Mouse (Mus musculus) CH12.LX (cell line): ENCODE results near the gene Gm4871. TPM values are rescaled to one million over a fixed set of nuclear protein-coding genes. Genes with fewer than 3 reads are reported as not detected.
A peak's percentile ranks its signal among the peaks of the same experiment; 100 is the strongest.

Experiments used
- DNase-seq: peaks from one replicate; pipeline ENCODE4 v3.0.0-alpha.2; 2013; ENCODE audit errors: extremely low read depth
- H3K27ac ChIP-seq: 2 replicates; pipeline ENCODE4 v1.5.1; 2012; ENCODE audit warnings: low read depth, mild to moderate bottlenecking, control low read depth, moderate library complexity; ENCODE audit not compliant: insufficient read depth
- H3K27me3 ChIP-seq: replicated peaks from 2 replicates; pipeline ENCODE3; 2012; ENCODE audit warnings: inconsistent platforms
- H3K36me3 ChIP-seq, 2 experiments: replicated peaks in 1 of 2; 2 replicates each; pipeline versions ENCODE3 to v1.6.1; 2012; ENCODE audit warnings: inconsistent platforms in 1 of 2, low read length in 1 of 2, mild to moderate bottlenecking in 1 of 2, mixed read lengths in 1 of 2, moderate library complexity in 1 of 2; ENCODE audit not compliant: control insufficient read depth in 1 of 2, insufficient read depth in 1 of 2
- H3K4me1 ChIP-seq, 2 experiments: 2 replicates each; pipeline ENCODE4 v1.6.1; 2012; ENCODE audit warnings: inconsistent platforms in 1 of 2, moderate library complexity in 1 of 2; ENCODE audit not compliant: insufficient read depth in 2 of 2, control insufficient read depth in 1 of 2
- H3K4me2 ChIP-seq: 2 replicates; pipeline ENCODE4 v1.6.1; 2012; ENCODE audit warnings: low read depth, mild to moderate bottlenecking, control low read depth; ENCODE audit not compliant: poor library complexity, insufficient read depth, severe bottlenecking
- H3K4me3 ChIP-seq, 3 experiments: fragments of 150-350 bp in 1 of 3; sonication (generic) in 1 of 3; replicated peaks in 1 of 3; 2 replicates each; pipeline versions ENCODE3 to v1.5.1; 2011 to 2012; ENCODE audit warnings: low read depth in 2 of 3, low read length in 2 of 3, mild to moderate bottlenecking in 2 of 3, moderate library complexity in 2 of 3, control low read depth in 1 of 3, improper control_type of control experiment in 1 of 3, inconsistent platforms in 1 of 3, mixed read lengths in 1 of 3; ENCODE audit not compliant: poor library complexity in 1 of 3
- H3K79me2 ChIP-seq: replicated peaks from 2 replicates; pipeline ENCODE4 v1.6.1; 2012; ENCODE audit warnings: mild to moderate bottlenecking, moderate library complexity; ENCODE audit not compliant: control insufficient read depth, poor library complexity, insufficient read depth, severe bottlenecking; ENCODE audit errors: extremely low read depth
- H3K9ac ChIP-seq: 2 replicates; pipeline ENCODE4 v1.6.1; 2012; ENCODE audit warnings: low read depth, mild to moderate bottlenecking, control low read depth, moderate library complexity; ENCODE audit not compliant: insufficient read depth
- H3K9me3 ChIP-seq: replicated peaks from 2 replicates; pipeline ENCODE3; 2012; ENCODE audit warnings: low read length, inconsistent platforms, mixed read lengths
- CHD2 ChIP-seq: IDR thresholded peaks from 2 replicates; pipeline ENCODE4 v1.6.1; 2011; ENCODE audit warnings: low read length, improper control_type of control experiment
- CTCF ChIP-seq, 2 experiments: IDR thresholded peaks in 1 of 2; conservative IDR thresholded peaks in 1 of 2; 2 replicates each; pipeline ENCODE4 v1.5.1; 2011 to 2012; ENCODE audit warnings: low read depth in 2 of 2, low read length in 2 of 2, improper control_type of control experiment in 1 of 2, inconsistent platforms in 1 of 2, mild to moderate bottlenecking in 1 of 2, moderate library complexity in 1 of 2
- ELF1 ChIP-seq: IDR thresholded peaks from 2 replicates; pipeline ENCODE4 v1.6.1; 2014; ENCODE audit warnings: low read depth, mild to moderate bottlenecking, inconsistent platforms, low read length, improper control_type of control experiment
- EP300 ChIP-seq: IDR thresholded peaks from 2 replicates; pipeline ENCODE4 v1.6.1; 2011; ENCODE audit warnings: low read length, improper control_type of control experiment
- ETS1 ChIP-seq: conservative IDR thresholded peaks from 2 replicates; pipeline ENCODE4 v1.6.1; 2012; ENCODE audit warnings: low read depth, mild to moderate bottlenecking, inconsistent platforms, low read length, improper control_type of control experiment, moderate library complexity
- GABPA ChIP-seq: IDR thresholded peaks from 2 replicates; pipeline ENCODE4 v1.6.1; 2012; ENCODE audit warnings: low read depth, low read length, improper control_type of control experiment, inconsistent platforms; ENCODE audit not compliant: insufficient replicate concordance
- JUND ChIP-seq: conservative IDR thresholded peaks from 2 replicates; pipeline ENCODE4 v1.6.1; 2011; ENCODE audit warnings: low read depth, low read length, improper control_type of control experiment
- KAT2A ChIP-seq: IDR thresholded peaks from 2 replicates; pipeline ENCODE4 v1.6.1; 2012; ENCODE audit warnings: low read length, improper control_type of control experiment, inconsistent platforms; ENCODE audit not compliant: insufficient replicate concordance
- MAFK ChIP-seq: IDR thresholded peaks from 2 replicates; pipeline ENCODE4 v1.6.1; 2011; ENCODE audit warnings: low read length, improper control_type of control experiment; ENCODE audit not compliant: insufficient replicate concordance
- NELFE ChIP-seq: IDR thresholded peaks from 2 replicates; pipeline ENCODE4 v1.6.1; 2011; ENCODE audit warnings: low read depth, low read length, improper control_type of control experiment
- RAD21 ChIP-seq: IDR thresholded peaks from 2 replicates; pipeline ENCODE4 v1.6.1; 2011; ENCODE audit warnings: low read depth, mild to moderate bottlenecking, low read length, improper control_type of control experiment, moderate library complexity
- RCOR1 ChIP-seq: conservative IDR thresholded peaks from 2 replicates; pipeline ENCODE4 v1.6.1; 2012; ENCODE audit warnings: low read depth, mild to moderate bottlenecking, inconsistent platforms, low read length, improper control_type of control experiment
- SIN3A ChIP-seq: IDR thresholded peaks from 2 replicates; pipeline ENCODE4 v1.6.1; 2012; ENCODE audit warnings: low read length, improper control_type of control experiment, inconsistent platforms
- SMC3 ChIP-seq: IDR thresholded peaks from 2 replicates; pipeline ENCODE4 v1.6.1; 2011; ENCODE audit warnings: low read depth, low read length, improper control_type of control experiment
- TBP ChIP-seq: conservative IDR thresholded peaks from 2 replicates; pipeline ENCODE4 v1.6.1; 2011; ENCODE audit warnings: low read depth, low read length, improper control_type of control experiment
- TCF12 ChIP-seq: IDR thresholded peaks from 2 replicates; pipeline ENCODE4 v1.6.1; 2014; ENCODE audit warnings: low read depth, mild to moderate bottlenecking, inconsistent platforms, low read length, improper control_type of control experiment
- dilution Hi-C: fragments of 300-500 bp; cut with MboI; formaldehyde crosslinking; loops from 2 replicates; pipeline ENCODE4 v1.14.3; 2020; ENCODE audit warnings: low sequenced_read_pairs; ENCODE audit not compliant: extremely low pct_unique_long_range_greater_than_20kb, extremely low pct_ligation_motif_present
- in situ Hi-C: fragments of 300-500 bp; cut with MboI; formaldehyde crosslinking; loops from 3 replicates; pipeline ENCODE4 v1.14.3; 2019; ENCODE audit warnings: low sequenced_read_pairs, low pct_ligation_motif_present, low pct_unique_long_range_greater_than_20kb, mixed read lengths
- polyA plus RNA-seq: library from polyadenylated mRNA; unstranded; fragments of >175 nt; gene quantifications from 2 replicates; pipeline ENCODE4 v1.2.1, GENCODE M21; 2012; ENCODE audit warnings: low read depth; ENCODE audit not compliant: insufficient read length
- total RNA-seq, 2 experiments: library from RNA; depleted of rRNA; stranded (reverse); fragments of 300-350 nt in 1 of 2; fragments of >200 nt in 1 of 2; gene quantifications; 2 replicates each; pipeline ENCODE4 v1.2.3; 2012 to 2014

Gm4871 gene
- total and polyA plus RNA-seq, 3 experiments: not detected

DNA sequence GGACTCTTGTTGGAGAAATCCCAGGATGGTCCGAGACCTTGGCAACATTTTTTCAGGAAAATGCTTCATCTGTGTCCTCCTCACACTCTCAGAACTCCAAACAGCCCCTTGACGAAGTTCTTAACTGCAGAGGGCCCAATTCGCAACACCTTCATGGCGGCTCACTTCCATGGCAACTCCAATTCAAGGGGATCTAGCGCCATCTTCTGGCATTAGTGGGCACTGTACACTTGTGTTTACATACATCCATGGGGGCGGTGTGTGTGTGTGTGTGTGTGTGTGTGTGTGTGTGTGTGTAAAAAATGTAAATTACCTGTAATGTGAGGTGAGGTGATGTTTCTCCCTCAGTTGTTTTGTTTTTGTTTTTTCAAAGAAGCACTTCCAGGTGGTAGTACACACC lies 38.8 kb upstream of the Gm4871 start:
- Histone ChIP-seq H3K9ac (no peak overlapping the region), H3K36me3 (no peaks in the 10 kb centered on the region), H3K27me3 (no peaks in the 10 kb centered on the region), H3K4me3 (no peak overlapping the region), H3K79me2 (no peaks in the 10 kb centered on the region), H3K4me2 (no peak overlapping the region), H3K4me1 (no peaks in the 10 kb centered on the region), H3K9me3 (no peaks in the 10 kb centered on the region), H3K27ac (no peak overlapping the region)
- in situ Hi-C loops: no loop called here
- peak; percentile 38 for DNase-seq
- dilution Hi-C loops: no loop called here
- TF ChIP-seq RAD21 (peak; percentile 51), MAFK (no peak), CTCF (conservative IDR thresholded peaks at IDR 0.05 in 1 of 2, IDR thresholded peaks at IDR 0.05 in 1 of 2; ENCODE audit: low read depth in 2 of 2, low read length in 2 of 2) (peak in 1 of 2 experiments; percentile 62; a peak in 2 of 4 replicates)

DNA sequence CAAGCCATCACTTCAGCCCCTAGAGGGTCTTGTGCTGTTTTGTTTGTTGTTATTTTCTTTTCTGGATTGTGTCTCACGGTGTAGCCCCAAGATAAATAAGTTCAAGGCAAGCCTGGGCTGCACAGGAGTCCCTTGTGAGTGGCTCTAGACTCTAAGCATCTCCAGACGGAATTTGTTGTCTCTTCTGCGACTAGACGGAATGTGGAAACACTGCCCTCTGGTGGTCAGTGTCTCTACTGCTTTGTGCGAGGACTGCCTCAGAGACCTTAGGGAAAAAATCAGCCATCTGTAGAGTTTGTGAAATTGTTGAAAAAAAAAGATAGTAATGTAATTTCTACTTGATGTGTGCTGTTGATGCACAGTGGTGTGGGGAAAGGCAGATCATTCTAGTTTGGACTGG lies 37.2 kb upstream of the Gm4871 start:
- Histone ChIP-seq H3K4me2 (no peak overlapping the region), H3K4me3 (no peak overlapping the region), H3K4me1 (no peaks in the 10 kb centered on the region), H3K36me3 (no peaks in the 10 kb centered on the region), H3K27ac (no peak overlapping the region), H3K79me2 (no peaks in the 10 kb centered on the region), H3K27me3 (peaks cover 2% of the 10 kb centered on the region), H3K9ac (no peak overlapping the region), H3K9me3 (no peaks in the 10 kb centered on the region)
- dilution Hi-C loops: no loop called here
- DNase-seq: peak; percentile 77
- TF ChIP-seq ELF1: no peak
- TF ChIP-seq GABPA: no peak
- peak; percentile 59 for TF ChIP-seq SMC3
- TF ChIP-seq CHD2: no peak
- peak; percentile 20; the same call in 1 of the 2 replicates for TF ChIP-seq NELFE
- no peak for TF ChIP-seq TBP
- TF ChIP-seq KAT2A: no peak
- TF ChIP-seq JUND: no peak
- no peak for TF ChIP-seq EP300
- TF ChIP-seq ETS1: no peak
- no peak for TF ChIP-seq RCOR1
- no peak for TF ChIP-seq TCF12
- no peak for TF ChIP-seq SIN3A
- peak; percentile 67 for TF ChIP-seq RAD21
- peak; percentile 88 to 90 for TF ChIP-seq CTCF (conservative IDR thresholded peaks at IDR 0.05 in 1 of 2, IDR thresholded peaks at IDR 0.05 in 1 of 2; ENCODE audit: low read depth in 2 of 2, low read length in 2 of 2)
- in situ Hi-C loops: loop anchor here (10.0 kb wide), 1 partner anchor 65 kb away; no protein-coding TSS in a partner anchor
